Mouse (Mus musculus): ENCODE results near the gene Bmpr1a.

Bmpr1a gene

GRCm38 (mm10) chr14:34504377-34504776 is 1.2 kb upstream of the Bmpr1a start:
- no peak for DNase-seq

DNA sequence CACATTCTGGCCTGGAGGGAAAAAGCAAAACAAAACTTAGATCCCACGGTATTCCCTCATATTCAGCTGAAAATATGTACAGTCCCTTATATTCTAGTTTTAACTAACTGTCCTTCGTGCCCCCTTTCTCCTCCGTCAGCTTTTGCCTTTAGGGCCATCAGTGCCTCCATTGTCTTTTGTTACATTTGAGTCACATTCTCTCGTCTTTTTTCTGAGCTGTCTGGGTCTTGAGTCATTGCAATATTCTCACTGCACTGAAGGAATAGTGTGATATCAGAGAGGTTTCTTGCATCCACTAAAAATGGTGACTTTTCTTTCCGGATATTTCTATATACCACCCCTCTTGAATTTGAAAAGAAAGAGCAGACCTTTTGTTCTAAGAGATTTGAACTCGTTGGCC is 618 bp upstream of the Bmpr1a start:
- no peak for DNase-seq

DNA sequence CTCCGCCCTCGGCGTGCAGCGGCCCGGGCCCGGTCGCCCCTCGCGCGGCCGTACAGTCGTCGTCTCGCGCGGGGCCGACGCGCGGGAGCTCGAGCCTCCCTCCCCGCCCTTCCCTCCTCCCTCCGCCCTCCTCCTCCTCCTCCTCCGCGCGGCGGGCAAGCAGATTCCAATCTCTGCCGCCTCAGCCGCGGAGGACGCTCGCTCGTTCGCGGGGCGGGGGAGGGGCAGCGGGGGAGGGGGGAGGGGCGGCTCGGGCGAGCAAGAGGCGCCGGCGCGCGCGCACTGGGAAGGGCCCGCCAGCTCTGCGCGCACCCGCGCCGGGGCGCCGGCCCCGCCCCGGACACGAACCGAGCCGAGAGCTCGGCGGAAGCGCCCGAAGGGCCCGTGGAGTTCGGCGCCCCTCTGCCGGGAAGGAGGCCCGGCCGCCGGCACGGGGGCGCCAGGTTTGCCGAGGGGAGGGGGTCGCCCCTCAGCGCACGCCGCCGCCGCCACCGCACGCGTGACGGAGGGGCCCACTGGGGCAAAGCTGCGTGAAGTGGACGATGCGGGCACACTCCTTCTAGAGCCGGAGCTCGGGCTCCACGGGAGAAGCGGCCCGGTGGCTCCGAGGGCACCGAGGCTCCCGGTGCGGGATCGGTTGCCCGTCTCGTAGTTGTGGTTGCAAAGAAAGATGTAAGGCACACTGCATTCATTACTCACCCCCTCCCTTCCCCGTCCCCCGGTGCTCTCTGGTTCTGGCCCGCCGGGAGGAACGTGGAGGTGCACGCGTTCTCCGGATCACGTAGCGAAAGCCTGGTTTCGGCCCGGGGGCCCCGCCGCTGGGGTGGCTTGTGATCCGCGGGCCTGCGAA is 441 bp downstream of the Bmpr1a start:
- DNase-seq = peak; percentile 92

DNA sequence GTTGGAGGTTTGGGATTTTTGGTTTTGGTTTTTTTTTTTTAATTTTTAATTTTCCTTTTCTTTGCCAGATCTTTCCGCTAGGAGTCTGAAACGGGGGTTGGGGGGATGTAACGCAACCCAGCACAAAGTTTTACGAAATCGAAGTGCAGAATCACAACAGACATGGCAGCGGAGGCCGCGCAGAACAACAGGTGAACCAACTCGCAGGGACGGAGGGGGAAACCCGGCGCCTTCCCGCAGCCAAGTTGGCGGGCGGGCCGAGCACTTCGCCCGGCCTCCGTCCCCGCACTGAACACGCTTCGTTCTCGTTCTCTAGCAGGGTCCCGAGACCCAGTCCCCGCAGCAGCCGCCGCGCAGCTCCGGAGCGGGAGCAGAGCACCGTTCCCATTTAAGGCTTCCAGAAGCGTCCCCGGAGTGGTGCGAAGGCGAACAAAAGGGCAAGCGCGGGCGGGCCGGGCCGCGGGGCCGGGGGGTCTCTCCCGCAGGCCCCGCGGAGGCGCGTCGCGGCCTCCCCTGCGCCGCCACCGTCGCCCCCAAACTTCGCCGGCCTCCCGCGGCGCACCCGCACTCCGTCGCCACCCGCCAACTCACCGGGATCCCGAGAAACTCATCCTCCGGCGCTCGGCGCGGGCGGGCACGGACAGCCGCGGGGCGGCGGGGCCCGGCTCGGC is 1.2 kb downstream of the Bmpr1a start:
- peak; percentile 56 for DNase-seq

- no peak for DNase-seq
Measured at GRCm38 (mm10) chr14:34501447-34501803, 1.7 kb downstream of the Bmpr1a start.

- no peak for DNase-seq
Measured at GRCm38 (mm10) chr14:34500309-34500708, 2.8 kb downstream of the Bmpr1a start.

- DNase-seq = no peak
Measured at GRCm38 (mm10) chr14:34499664-34500063, 3.5 kb downstream of the Bmpr1a start.

DNA sequence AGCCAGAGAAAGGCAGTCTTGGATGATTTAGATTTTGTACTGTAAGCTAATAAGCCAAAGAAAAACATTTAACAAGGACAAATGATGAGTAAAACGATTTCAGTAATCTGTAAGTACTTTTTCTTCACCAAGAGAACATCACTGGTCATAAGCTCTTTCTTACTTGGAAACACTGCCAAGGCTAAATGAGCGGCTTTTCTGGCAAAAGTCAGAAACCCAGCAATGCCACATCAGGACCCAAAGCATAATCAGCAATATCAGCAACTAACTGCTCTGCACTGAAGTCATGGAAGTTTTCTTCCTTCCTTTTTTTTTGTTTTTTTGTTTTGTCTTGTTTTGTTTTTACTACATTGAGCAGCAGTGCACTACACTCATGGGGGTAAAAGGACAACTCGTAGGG is 5.8 kb downstream of the Bmpr1a start:
- DNase-seq = no peak

GRCm38 (mm10) chr14:34493682-34494081 is 9.5 kb downstream of the Bmpr1a start:
- no peak for DNase-seq

GRCm38 (mm10) chr14:34492688-34493087 is 10.5 kb downstream of the Bmpr1a start:
- DNase-seq = no peak

DNA sequence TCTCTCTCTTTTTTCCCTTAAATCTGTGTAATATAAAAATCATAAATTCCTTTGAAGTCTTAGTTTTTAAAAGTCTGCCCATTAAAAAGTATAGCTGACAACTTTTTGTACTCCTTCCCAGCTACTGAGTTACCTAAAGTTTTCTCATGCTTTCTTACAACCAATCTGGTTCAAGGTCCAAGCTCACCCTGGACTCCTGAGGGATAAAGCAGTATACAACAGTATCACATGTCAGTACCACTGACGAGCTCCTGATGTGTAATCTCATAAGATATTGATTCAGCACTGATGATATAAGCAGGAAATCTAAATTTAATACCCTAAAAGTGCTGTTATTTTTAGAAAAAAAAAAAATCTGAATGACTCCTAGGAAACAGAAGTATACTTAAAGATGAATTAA is 12.2 kb downstream of the Bmpr1a start:
- no peak for DNase-seq

- no peak for DNase-seq
Measured at GRCm38 (mm10) chr14:34489928-34490327, 13.2 kb downstream of the Bmpr1a start.

- DNase-seq = no peak
Measured at GRCm38 (mm10) chr14:34486169-34486568, 17.0 kb downstream of the Bmpr1a start.

DNA sequence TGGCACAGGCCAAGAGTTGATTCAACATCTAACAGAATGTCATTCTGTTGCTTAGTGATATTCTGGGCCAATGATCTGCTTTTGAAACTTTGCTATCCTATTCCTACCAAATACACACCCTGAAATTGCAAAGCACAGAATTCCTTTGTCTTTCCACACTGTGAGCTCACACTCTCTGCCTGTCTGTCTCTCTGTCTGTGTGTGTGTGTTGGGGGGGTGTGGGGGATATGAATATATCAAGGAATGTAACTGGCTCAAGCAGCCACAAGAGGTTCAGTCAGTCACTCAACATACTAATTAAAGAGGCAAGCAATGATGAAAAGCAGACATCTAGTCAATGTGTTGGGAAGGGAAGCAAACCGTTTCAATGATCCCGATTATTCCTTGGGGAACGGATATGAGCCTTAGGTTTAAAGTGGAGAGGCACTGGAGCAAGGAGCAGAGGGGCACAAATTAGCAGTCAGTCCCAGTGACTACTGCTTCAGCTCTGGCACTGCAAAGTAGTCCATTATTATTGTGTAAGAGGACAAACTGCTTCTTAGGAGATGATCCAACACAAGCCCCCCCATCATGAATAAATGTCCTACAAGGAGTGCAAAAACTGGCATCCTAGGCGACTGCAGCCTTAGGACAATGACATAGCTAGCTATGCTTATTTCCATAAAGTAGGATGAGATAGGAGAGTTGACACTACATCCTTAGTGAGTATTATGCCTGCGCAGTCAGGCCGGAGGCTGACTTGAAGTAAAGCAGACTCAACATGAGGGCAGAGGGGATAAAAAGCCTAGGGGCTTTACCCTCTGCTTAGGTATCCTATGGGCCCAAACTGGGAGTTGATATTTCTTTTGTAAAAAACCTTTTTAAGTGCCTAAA is 19.4 kb downstream of the Bmpr1a start:
- no peak for DNase-seq

GRCm38 (mm10) chr14:34471591-34471990 is 31.6 kb downstream of the Bmpr1a start:
- DNase-seq = no peak

DNA sequence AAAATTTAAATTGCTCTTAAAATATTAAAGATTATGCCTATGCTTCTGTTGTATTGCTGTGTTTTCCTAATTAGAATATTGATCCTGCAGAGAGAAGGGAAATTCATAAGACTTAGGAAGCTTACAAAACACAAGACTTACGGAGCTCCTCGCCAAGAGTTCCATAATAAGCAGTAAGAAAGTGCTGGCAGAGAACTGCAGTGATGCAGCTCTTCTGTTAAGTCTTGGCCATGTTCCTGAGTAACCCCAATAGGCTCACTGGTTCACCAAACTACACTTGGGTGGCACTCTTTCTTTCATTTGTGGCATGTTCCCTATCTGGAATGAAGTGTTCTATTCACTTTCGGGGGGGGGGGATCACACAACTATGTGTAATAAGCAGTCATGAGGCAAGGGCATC is 36.9 kb downstream of the Bmpr1a start:
- no peak for DNase-seq

DNA sequence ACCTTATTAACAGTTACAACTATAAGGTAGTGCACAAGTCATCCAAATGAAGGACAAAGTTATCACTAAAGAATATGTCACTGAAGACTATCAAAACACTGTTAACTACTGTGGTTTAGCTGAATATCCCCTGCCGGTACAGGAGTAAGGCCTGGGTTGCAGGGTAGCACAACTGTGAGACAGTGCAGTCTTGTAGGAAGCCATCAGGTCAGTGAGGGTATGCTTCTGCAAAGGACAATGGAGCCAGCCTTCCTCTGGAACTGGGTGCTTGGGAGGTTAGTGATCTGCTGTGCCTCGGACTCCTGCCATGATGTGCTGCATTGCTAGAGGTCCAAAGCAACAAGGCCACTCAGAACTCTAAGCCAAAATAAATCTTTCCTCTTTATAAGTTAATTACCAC is 43.8 kb downstream of the Bmpr1a start:
- DNase-seq = no peak

- DNase-seq = no peak
Measured at GRCm38 (mm10) chr14:34458880-34459279, 44.3 kb downstream of the Bmpr1a start.

GRCm38 (mm10) chr14:34454282-34454681 is 48.9 kb downstream of the Bmpr1a start:
- DNase-seq = no peak

- no peak for DNase-seq
Measured at GRCm38 (mm10) chr14:34453648-34454047, 49.5 kb downstream of the Bmpr1a start.

GRCm38 (mm10) chr14:34451872-34452271 is 51.3 kb downstream of the Bmpr1a start:
- DNase-seq = no peak

- no peak for DNase-seq
Measured at GRCm38 (mm10) chr14:34450451-34450850, 52.7 kb downstream of the Bmpr1a start.

DNA sequence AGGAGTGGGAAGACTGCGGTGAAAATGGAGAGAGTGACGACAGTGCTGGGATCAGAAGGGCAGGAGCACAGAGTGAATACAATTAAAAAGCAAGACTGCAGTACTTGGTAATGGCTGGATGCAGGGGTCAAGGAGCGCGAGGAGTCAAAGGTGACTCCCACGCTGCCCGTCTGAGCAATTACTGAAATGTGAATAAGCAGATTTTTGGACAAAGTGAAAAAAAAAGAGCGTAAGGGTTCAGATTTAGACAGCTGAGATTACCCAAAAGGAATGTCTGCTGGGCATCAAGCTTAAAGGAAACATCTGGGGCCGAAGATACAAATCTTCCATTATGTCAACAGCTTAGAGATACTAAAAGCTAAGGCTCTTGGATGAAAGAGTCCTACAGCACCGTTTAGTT is 53.3 kb downstream of the Bmpr1a start:
- no peak for DNase-seq

- no peak for DNase-seq
Measured at GRCm38 (mm10) chr14:34448398-34448797, 54.7 kb downstream of the Bmpr1a start.

Measured in right cerebral cortex, postnatal 25 days (tissue).